Mouse (Mus musculus) cerebellum, adult 18-20 months (tissue): ENCODE measurements at regions not wholly inside any gene's neighbourhood (a gene's known extent, or its start where the extent isn't known, plus 50 kb on each side); places are given as distances from the start of the nearest gene placed in this dataset.
A peak's percentile ranks its signal among the peaks of the same experiment; 100 is the strongest.
"Not testable (repeated sequence)": the region's sequence is repeated elsewhere in the genome, so short reads cannot be mapped to it uniquely, and the experiment has no call there.

Source experiments
- DNase-seq, 2 experiments: peaks; one replicate each; pipeline ENCODE4 v3.0.0; 2021

DNA sequence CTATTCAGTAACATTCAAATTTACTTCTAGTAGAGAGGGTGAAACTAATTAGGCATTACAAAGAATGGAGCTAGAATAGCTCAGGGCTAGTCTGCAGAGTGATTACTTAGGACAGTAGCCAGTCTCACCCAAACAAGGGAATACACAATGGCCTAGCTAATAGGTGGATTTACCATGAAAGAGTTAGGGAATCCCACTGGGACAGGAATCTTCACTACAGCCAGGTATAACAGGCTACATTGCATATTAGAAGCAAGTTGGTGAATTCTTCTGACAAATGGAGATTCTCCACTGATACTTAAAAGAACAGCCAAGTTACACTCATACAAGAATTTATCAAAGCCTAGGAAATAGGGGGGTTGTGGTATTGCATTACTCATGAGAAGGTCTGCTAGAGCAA is 670.2 kb upstream of the Chrm3 start:
- DNase-seq, result not testable (repeated sequence)

DNA sequence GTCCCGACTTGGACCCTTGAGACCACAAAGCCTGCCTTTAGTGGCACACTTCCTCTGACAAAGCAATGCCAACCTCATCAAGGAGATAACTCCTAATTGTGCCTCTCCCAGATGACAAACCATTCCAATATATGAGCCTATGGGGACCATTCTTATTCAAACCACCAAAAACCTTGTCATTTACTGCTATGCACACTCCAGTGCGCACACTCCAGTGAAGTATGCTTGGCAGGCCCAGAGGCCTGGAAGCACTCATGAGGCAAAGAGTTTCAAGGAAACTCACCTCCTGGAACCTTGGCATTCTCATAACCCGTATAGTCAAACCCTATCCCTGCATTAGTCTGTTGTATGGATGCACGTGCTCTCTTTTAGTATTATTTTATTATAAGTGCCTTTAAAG is 669.7 kb upstream of the Chrm3 start:
- DNase-seq, result no peak

- DNase-seq, result no peak
Measured at GRCm38 (mm10) chr13:11025918-11026317, 665.3 kb upstream of the Chrm3 start.

DNA sequence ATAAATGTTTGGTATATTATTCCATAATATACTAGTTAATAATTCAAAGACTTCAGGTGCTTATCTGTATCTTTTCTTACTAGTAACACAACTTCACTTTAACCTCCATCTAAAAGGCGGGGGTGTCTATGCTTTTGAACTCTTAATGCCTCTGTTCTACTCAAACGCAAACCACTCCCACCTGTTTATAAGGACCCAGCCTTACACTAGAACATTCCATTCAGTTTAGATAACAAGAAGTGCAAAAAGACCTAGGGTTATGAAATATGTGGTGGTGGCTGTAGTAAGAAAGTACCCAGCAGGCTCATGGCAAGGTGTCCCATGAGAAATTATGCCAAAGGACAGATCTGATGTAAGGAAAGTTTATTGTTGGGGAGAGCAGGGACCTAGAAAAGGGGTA is 663.8 kb upstream of the Chrm3 start:
- DNase-seq, result no peak

GRCm38 (mm10) chr13:11017584-11017983 is 656.9 kb upstream of the Chrm3 start:
- no peak for DNase-seq

GRCm38 (mm10) chr13:11005374-11005773 is 644.7 kb upstream of the Chrm3 start:
- no peak for DNase-seq

GRCm38 (mm10) chr13:10991151-10991550 is 630.5 kb upstream of the Chrm3 start:
- DNase-seq, result no peak

DNA sequence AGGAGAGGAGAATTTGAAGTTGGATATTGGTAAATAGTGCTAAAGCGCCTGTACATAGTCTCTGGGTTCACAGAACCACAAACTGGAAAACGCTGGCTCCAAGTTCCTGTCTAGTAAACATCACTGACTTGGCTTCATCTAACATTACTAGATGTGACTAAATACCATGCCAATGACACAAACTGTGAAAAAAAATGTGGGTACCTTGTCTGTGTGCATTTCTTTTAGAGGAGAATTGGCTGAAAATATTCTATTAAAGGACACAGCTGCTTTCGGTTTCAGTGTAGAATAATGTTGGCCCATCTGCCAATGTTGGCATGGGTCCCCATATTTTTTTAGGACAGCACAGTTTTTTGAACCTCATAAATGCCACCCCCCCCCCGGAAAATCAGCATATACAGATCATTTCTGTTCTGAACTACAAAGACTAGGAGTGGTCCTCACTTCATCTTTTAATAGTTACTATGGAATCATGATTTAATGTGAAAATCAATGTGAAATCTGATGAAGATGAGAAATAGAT is 629.9 kb upstream of the Chrm3 start:
- DNase-seq, result no peak

DNA sequence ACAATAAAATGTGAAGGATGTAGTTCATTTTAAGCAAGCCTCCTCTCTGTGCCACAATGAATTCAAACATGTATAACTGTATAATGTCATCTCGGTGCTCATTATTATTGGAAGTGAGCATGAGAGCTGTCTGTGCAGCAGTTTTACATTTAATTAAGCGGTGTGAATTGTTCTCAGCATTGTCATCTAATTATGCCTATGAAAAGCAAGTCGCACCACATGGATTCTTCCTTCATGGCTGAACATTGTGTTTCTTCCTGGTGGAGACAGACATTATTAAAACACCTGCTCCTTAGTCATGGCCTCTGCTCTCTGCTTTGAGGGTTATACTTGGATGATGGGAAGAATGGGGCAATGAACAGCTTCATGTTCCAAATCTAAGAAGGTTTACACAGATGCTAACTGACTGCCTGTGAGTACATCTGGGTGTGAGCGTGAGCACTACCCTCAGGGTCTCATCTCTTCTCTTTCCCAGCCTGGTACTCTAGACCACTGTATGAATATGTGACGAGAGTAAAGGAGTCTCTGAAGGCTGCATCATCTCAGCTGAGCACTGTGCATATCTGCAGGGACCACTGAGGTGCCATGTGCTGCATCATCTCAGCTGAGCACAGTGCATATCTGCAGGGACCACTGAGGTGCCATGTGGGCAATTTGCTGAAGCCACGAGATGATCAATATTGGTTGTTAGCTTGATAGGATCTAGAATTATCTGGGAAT is 628.6 kb upstream of the Chrm3 start:
- DNase-seq, result no peak

- no peak for DNase-seq
Measured at GRCm38 (mm10) chr13:10983736-10984135, 623.1 kb upstream of the Chrm3 start.

DNA sequence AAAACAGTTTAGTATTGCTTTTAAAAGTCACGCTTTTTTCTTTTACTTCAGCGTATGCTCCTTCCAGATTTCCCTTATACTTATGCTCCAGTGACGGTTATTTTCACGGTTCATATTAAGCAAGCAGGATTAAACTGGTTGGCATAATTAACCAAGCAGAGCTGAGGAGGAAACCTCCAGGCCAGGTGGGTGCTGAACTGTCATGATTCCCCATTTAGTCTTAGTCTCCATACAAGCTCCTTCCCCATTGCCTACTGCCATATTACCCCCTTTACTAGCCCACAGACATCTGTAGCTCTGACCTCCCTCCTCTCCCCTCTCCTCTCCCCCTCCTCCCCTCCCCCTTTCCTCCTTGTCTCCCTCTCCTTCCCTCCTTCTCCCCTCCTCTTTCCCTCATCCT is 621.9 kb upstream of the Chrm3 start:
- DNase-seq, result no peak

- DNase-seq, result no peak
Measured at GRCm38 (mm10) chr13:10971932-10972331, 611.3 kb upstream of the Chrm3 start.

DNA sequence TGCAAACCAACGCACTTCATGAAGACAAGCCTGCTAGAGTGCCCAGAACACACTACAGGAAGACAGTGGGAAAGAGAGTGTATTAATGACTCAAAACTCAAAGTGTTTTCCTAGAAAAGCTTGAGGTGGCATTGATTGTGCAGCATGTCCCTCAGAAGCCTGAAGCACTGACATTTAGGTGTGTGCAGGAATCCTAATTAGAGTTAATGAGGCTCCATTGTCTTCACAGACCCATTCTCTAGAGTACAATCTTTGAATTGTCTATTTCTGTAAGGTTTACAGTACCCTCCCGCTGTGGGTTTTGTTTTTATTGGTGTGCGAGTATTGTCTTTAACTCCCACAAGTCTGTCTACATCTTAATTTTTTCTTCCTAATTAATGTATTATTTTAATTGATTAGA is 610.1 kb upstream of the Chrm3 start:
- DNase-seq, result no peak

DNA sequence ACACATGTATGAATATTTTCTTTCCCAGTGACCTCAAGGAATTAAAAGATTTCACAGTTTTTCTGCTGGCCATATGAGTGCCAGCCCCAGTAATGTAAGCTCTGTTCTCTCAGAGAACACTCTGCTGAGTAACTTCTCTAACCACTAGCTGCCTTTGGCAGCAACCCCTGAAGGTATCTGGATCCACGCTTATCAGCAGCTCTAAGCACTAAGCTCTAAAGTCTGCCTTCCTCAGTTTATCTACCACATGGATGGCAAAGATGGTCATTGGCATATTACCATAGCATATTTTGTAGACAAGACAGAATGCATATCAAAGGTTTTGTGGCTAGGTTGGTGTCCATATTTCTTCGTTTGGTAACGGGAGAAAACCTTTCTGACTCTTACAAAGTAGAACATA is 592.3 kb upstream of the Chrm3 start:
- DNase-seq, result no peak

DNA sequence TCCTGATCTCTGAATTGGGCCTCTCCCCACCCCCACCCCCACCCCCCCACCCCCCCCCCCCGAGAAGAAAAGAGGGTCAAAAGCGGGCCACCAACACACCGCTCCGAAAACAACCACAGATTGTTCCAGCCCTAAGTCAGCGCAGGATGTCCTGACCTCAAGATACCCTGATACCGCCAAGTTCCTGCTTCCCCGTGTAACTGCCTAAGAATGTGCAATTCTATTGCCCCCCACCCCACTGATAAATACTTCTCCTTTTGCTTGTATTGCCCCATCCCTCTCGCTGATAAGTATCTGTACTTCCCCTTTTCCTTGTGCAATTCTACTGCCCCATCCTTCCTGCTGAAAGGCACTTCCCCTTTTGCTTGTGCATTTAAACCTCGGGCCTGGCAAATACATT is 590.0 kb upstream of the Chrm3 start:
- DNase-seq, result not testable (repeated sequence)

- no peak for DNase-seq
Measured at GRCm38 (mm10) chr13:10947398-10947797, 586.8 kb upstream of the Chrm3 start.

DNA sequence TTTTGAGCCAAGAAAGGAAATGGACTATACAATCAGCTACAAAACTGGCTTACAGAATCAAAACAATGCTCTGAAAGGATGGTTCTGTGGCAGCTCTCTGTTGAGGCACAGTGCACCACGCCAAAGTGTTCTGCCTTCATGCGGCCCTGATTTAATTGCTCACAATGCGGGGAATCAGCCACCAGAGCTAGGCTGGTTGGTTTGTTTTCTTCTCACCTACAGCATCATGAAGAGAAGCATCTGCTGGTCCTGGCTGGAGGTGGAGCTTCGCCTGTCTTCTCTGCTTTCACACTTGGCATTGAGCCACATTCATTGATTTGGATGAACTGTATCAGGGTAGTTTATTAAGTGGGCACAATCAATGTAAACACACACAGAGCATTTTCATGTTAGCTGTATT is 583.2 kb upstream of the Chrm3 start:
- no peak for DNase-seq

DNA sequence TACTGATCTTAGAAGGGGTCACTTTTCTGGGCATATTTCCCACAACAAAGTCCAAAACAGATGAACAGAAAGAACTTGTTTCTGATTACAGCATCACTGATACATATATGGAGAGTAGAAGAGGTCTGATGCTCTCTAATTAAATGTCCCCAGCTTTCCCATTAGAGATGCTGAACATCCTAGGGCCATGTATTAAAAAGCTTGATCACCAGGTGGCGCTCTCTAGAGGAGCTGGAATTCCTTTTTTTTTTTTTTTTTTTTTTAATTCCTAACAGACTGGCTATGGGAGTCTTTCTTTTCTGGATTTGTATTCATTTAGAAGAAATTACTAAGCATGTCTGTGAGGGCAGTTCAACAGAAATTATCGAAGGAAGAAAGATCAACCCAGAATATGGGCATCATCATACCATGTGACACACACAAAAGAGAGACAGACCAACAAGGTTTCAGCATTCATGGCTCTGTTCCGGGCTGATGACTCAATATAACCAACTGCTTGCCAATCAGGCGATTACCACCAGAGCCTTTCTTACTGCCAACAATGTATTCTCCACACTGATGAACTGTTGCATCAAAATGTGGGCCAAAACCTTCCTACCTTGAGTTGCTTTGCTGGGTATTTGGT is 581.5 kb upstream of the Chrm3 start:
- DNase-seq, result peak; percentile 8 to 9

DNA sequence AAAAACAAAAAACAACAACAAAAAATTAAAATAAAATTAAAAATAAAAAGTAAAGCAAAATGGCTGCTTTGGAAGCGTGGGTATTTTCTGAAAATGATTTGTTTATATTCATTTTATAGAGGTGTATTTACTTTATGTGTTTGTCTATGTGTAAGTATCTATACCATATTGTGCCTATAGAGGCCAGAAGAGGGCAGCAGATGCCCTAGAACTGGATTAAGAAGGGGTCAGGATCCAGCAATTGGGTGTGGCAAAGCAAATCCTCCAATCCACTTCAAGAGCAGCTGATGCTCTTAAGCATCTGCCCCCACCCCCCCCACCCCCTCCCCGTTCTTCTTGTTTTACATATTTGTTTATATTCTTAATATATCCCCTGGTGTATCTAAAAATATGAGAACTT is 577.6 kb upstream of the Chrm3 start:
- DNase-seq, result no peak

DNA sequence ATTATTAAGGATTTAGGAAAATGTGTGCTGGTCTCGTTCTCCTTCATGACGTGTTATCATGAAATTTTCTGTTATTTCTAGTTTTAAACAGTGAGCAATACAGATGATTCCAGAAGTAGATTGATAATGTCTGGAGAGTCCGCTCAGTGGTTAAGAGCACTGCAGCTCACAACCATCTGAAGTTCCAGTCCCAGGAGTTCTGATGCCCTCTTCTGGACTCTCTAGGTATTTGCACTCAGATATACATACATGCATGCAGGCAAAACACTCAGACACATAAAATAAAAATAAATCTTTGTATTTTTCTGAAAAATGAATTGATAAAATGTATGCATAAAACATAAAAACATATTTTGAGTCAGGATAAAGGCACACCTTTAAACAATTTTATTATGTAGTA is 570.1 kb upstream of the Chrm3 start:
- no peak for DNase-seq

- no peak for DNase-seq
Measured at GRCm38 (mm10) chr13:10914377-10914776, 553.7 kb upstream of the Chrm3 start.

DNA sequence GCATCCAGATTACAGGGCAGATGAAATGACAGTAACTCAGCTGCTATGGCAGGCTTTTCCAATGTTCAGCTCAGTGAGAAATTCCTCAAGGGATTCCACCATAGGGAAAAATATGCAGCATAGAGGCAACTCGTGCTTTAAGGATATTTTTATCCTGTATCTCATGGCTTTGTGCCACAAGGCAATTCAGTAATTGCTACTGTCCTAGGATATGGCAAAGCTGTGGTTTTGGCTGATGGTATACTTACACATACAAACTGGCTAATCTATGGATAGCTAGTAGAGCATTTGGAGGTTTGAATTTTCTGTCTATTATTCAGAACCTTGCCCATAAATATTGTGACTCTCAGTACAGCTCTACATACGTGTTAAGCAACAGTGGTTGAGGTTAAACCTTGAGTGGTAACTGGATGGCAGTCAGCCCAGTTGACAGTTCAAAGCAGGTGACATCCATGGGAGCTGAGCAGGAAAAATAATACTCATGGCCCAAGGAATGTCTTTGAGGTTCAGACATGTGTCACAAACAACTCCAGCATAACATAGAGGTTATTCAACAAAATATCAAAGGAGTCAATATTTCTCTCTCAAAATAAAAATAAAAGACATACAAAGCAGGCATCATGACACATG is 548.6 kb upstream of the Chrm3 start:
- DNase-seq, result no peak

DNA sequence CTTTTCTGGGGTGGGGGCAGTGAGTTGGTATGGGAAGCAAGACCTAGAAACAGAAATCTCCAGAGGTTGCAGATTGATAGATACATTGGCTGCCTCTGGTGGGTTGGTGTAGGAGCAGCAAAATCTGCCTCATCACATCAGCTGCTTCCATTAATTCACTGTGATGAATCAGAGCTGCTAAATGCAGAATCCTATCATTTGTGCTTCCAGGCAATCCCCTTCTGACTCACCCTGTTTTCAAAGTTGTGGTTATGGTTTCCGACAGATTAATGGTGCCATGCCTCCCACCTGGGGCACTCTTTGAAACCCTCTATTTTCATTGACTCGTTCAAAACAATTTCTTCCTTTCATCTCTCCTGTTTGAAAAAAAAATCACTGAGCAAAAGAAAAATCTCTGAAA is 507.2 kb upstream of the Chrm3 start:
- no peak for DNase-seq

DNA sequence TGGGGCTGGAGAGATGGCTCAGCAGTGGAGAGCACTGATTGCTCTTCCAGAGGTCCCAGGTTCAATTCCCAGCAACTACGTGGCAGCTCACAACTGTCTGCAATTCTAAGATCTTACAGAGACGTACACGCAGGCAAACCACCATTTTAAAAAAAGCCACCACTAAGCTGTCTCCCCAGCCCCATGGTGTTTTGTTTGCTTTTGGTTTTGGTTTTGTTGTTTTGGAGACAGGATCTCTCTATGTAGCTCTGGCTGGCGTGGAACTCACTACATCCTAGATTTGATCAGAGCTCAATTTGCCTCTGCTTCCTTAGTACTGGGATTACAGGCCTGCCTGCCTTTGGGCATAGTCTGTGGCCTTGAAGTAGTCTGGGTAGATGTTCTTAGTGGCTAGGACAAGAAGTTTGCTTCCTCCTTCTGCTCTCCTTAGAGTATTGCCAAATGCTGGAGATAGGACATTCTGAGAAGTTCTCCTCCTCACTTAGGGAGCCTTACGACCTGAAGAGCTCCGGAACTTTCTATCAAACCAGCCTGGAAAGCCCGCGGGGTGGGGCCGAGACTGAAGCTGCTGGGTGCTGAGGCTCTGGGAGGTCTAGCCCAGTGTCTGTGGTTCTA is 495.4 kb upstream of the Chrm3 start:
- DNase-seq, result not testable (repeated sequence)
